10 mouse cellular contexts compared by ENCODE assay signal in the genomic region with DNA sequence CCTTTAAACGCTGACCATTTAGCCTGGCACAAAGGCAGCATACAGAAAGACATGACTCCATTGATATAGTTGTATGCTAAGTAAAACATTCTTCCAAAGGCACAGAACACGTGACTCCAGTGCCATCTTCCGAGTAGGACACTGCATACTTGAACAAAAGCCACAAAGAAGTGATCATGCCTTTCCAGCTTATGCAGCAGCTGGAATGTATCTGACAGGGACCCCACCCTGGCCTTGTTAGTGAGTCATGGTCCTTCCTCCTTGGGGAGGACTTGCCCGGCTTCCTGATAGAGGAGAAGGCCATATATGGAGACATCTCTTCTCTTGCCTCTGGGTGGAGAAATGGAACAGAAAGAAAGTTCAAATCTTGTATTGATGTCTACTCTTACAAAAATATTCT.
DNase-seq lines count a peak whose midpoint lies in the region; ATAC-seq lines count a peak whose summit lies in the region.
"Had no signal": no experiment of that assay in that cellular context is flagged by ENCODE, and none has a peak within 500 bp of the region (broad histone marks: within the 10 kb centered on the region; RNA-seq: fewer than 3 reads in every experiment).

No protein-coding gene starts in this region.

- H3K4me1 ChIP-seq in stomach, embryonic 16.5 days (ENCODE audit: control insufficient read depth, insufficient read depth, low read length), result 0 out of 2 replicates have a peak, but pooled peaks cover 2% of the 10 kb centered on the region

- peak overlapping the region; percentile 8; the same call in 1 of the 2 replicates for H3K27ac ChIP-seq in stomach, embryonic 16.5 days (ENCODE audit: low read length)
- H3K27ac ChIP-seq: midbrain, embryonic 12.5 days had no signal

- peak; percentile 62; the same call in 1 of the 2 replicates for ATAC-seq in stomach, embryonic 16.5 days (ENCODE audit: insufficient read depth, low FRiP score)

- H3K4me3 ChIP-seq in stomach, embryonic 16.5 days (replicated peaks; ENCODE audit: low read length), result no peak overlapping the region
- H3K4me3 ChIP-seq: midbrain, embryonic 12.5 days had no signal

- no peaks in the 10 kb centered on the region for H3K27me3 ChIP-seq in stomach, embryonic 16.5 days (ENCODE audit: control insufficient read depth, insufficient read depth, low read length)
- H3K27me3 ChIP-seq: midbrain, embryonic 12.5 days had no signal

- no peaks in the 10 kb centered on the region for H3K9me3 ChIP-seq in stomach, embryonic 16.5 days (replicated peaks; ENCODE audit: control insufficient read depth, low read length)
- H3K9me3 ChIP-seq: midbrain, embryonic 12.5 days had no signal

- intact Hi-C loops in heart, postnatal 10 days (cut with DNase I), result no loop called here

- peak; percentile 8 for DNase-seq in kidney, postnatal 14 days
- DNase-seq in kidney, postnatal 25 days, result no peak
- peak; percentile 57 for DNase-seq in R1 (ENCODE audit: low read depth, low spot score)
- peak; percentile 49 to 55 for DNase-seq in heart, postnatal 10 days
- no peak for DNase-seq in thymus, postnatal 0 days (ENCODE audit: low spot score)
- DNase-seq in MN1 (ENCODE audit: low spot score), result no peak
- DNase-seq: right cerebral cortex, postnatal 4 days; thymus, adult 18-20 months had no signal

- no peak overlapping the region for H3K4me2 ChIP-seq in stomach, embryonic 16.5 days (ENCODE audit: low read depth, low read length)
- H3K4me2 ChIP-seq: midbrain, embryonic 12.5 days had no signal

- H3K36me3 ChIP-seq in stomach, embryonic 16.5 days (ENCODE audit: control insufficient read depth, insufficient read depth, low read length), result no peaks in the 10 kb centered on the region
- H3K36me3 ChIP-seq: midbrain, embryonic 12.5 days had no signal

- WGBS in stomach, embryonic 16.5 days, result 52% methylated on average over 4 of the region's 4 CpGs

- no peak overlapping the region for H3K9ac ChIP-seq in stomach, embryonic 16.5 days (ENCODE audit: low read length)
- H3K9ac ChIP-seq: midbrain, embryonic 12.5 days had no signal

Comparison
In these comparisons a context has a peak if more than half of its experiments do, and no peak if none do; other contexts are left out.
1. DNase-seq: peak in kidney, postnatal 14 days (single experiment), R1 (single experiment) and heart, postnatal 10 days (2 of 2); none in kidney, postnatal 25 days (0 of 2), thymus, postnatal 0 days (single experiment) and MN1 (single experiment).